Mouse (Mus musculus): ENCODE measurements at regions not wholly inside any gene's neighbourhood (a gene's known extent, or its start where the extent isn't known, plus 50 kb on each side); places are given as distances from the start of the nearest gene placed in this dataset.
"Not testable (repeated sequence)": the region's sequence is repeated elsewhere in the genome, so short reads cannot be mapped to it uniquely, and the experiment has no call there.

GRCm38 (mm10) chr13:19300320-19301011 lies 95.1 kb downstream of the Stard3nl start:
- not testable (repeated sequence) for H3K4me3 ChIP-seq (ENCODE audit: insufficient read depth, low read length); H3K27ac ChIP-seq (ENCODE audit: insufficient read depth, low read length); H3K4me1 ChIP-seq (ENCODE audit: control insufficient read depth, insufficient read depth, low read length)

- no peak overlapping the region for H3K27ac ChIP-seq (ENCODE audit: insufficient read depth, low read length)
- no peaks in the 10 kb centered on the region for H3K4me1 ChIP-seq (ENCODE audit: control insufficient read depth, insufficient read depth, low read length)
- H3K4me3 ChIP-seq (ENCODE audit: insufficient read depth, low read length): no peak overlapping the region
- no peak for TF ChIP-seq CTCF (IDR thresholded peaks at IDR 0.05; ENCODE audit: extremely low read depth, insufficient read depth, low read length)
- no peak for TF ChIP-seq POLR2A (IDR thresholded peaks at IDR 0.05; ENCODE audit: extremely low read depth, insufficient read depth, low read length)
Measured at GRCm38 (mm10) chr13:19296325-19296724, 99.3 kb downstream of the Stard3nl start.

DNA sequence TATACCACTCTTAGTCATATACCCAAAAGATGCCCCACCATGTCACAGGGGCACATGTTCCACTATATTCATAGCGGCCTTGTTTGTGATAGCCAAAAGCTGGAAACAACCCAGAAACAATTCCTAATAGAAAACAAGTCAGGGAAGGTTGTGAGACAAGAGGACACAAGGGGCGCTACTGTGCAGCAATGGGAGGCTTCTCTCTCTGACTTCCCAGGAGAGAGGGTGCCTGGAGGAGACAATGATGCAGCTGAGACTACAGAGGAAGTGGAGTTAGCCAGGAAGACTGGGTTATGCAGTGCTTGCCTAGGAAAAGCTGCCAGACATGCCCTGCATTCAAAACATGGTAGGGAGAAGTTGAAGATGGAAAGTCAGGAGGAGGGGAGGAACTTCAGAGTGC lies 102.6 kb downstream of the Stard3nl start:
- TF ChIP-seq CTCF (IDR thresholded peaks at IDR 0.05; ENCODE audit: extremely low read depth, insufficient read depth, low read length): no peak
- no peak for TF ChIP-seq POLR2A (IDR thresholded peaks at IDR 0.05; ENCODE audit: extremely low read depth, insufficient read depth, low read length)
- Histone ChIP-seq H3K4me1 (ENCODE audit: control insufficient read depth, insufficient read depth, low read length) (no peaks in the 10 kb centered on the region), H3K4me3 (ENCODE audit: insufficient read depth, low read length) (no peak overlapping the region)

GRCm38 (mm10) chr13:19283161-19283560 lies 112.4 kb downstream of the Stard3nl start:
- Histone ChIP-seq H3K27ac (ENCODE audit: insufficient read depth, low read length) (no peak overlapping the region), H3K4me3 (ENCODE audit: insufficient read depth, low read length) (no peak overlapping the region), H3K4me1 (ENCODE audit: control insufficient read depth, insufficient read depth, low read length) (no peaks in the 10 kb centered on the region)
- TF ChIP-seq CTCF (IDR thresholded peaks at IDR 0.05; ENCODE audit: extremely low read depth, insufficient read depth, low read length): 0 out of 2 replicates have a peak, but pooled peaks have one; percentile 13
- no peak for TF ChIP-seq POLR2A (IDR thresholded peaks at IDR 0.05; ENCODE audit: extremely low read depth, insufficient read depth, low read length)

More for the DNA sequence above, 102.6 kb downstream of the Stard3nl start:
- no peak overlapping the region for H3K27ac ChIP-seq (ENCODE audit: insufficient read depth, low read length)

- H3K4me3 ChIP-seq (ENCODE audit: insufficient read depth, low read length); H3K4me1 ChIP-seq (ENCODE audit: control insufficient read depth, insufficient read depth, low read length); H3K27ac ChIP-seq (ENCODE audit: insufficient read depth, low read length): not testable (repeated sequence)
Measured at GRCm38 (mm10) chr13:19272548-19273295, 122.9 kb downstream of the Stard3nl start.

DNA sequence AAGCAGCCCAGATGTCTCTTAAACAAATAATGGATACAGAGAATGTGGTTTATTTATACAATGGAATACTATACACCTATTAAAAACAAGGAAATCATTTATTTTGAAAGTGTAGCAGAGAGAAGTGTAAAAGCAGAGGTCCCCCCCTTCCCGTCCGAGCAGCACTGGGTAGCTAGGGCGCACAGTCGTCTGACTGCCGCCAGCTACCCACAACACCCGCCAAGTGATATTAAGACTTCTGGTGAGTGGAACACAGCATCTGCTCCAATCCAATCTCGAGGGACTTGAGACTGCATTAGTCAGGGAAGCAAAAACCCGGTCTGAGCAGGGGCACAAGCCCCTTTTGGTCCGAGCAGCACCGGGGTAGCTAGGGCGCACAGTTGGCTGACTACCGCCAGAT lies 130.6 kb downstream of the Stard3nl start:
- not testable (repeated sequence) for H3K4me3 ChIP-seq (ENCODE audit: insufficient read depth, low read length); H3K27ac ChIP-seq (ENCODE audit: insufficient read depth, low read length); H3K4me1 ChIP-seq (ENCODE audit: control insufficient read depth, insufficient read depth, low read length)

- not testable (repeated sequence) for H3K4me3 ChIP-seq (ENCODE audit: insufficient read depth, low read length); H3K27ac ChIP-seq (ENCODE audit: insufficient read depth, low read length); H3K4me1 ChIP-seq (ENCODE audit: control insufficient read depth, insufficient read depth, low read length)
Measured at GRCm38 (mm10) chr13:19246558-19246957, 149.0 kb downstream of the Stard3nl start.

- H3K4me1 ChIP-seq (ENCODE audit: control insufficient read depth, insufficient read depth, low read length); H3K4me3 ChIP-seq (ENCODE audit: insufficient read depth, low read length): not testable (repeated sequence)
Measured at GRCm38 (mm10) chr13:19242580-19242979, 153.0 kb downstream of the Stard3nl start.

DNA sequence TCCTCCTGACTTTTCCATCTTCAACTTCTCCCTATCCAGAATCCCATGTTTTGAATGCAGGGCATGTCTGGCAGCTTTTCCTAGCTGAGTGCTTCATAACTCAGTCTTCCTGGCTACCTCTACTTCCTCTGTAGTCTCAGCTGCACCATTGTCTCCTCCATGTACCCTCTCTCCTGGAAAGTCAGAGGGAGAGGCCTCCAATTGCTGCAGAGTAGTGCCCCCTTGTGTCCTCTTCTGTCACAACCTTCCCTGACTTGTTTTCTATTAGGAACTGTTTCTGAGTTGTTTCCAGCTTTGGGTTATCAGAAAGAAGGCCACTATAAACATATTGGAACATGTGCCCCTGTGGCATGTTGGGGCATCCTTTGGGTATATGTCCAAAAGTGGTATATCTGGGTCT lies 159.3 kb downstream of the Stard3nl start:
- TF ChIP-seq CTCF (IDR thresholded peaks at IDR 0.05; ENCODE audit: extremely low read depth, insufficient read depth, low read length): peak; percentile 30; the same call in 1 of the 2 replicates
- TF ChIP-seq POLR2A (IDR thresholded peaks at IDR 0.05; ENCODE audit: extremely low read depth, insufficient read depth, low read length): no peak
- Histone ChIP-seq H3K4me3 (ENCODE audit: insufficient read depth, low read length) (no peak overlapping the region), H3K4me1 (ENCODE audit: control insufficient read depth, insufficient read depth, low read length) (no peaks in the 10 kb centered on the region), H3K27ac (ENCODE audit: insufficient read depth, low read length) (no peak overlapping the region)

More at GRCm38 (mm10) chr13:19242580-19242979, 153.0 kb downstream of the Stard3nl start:
- not testable (repeated sequence) for H3K27ac ChIP-seq (ENCODE audit: insufficient read depth, low read length)

- H3K27ac ChIP-seq (ENCODE audit: insufficient read depth, low read length): no peak overlapping the region
- H3K4me3 ChIP-seq (ENCODE audit: insufficient read depth, low read length): no peak overlapping the region
- no peaks in the 10 kb centered on the region for H3K4me1 ChIP-seq (ENCODE audit: control insufficient read depth, insufficient read depth, low read length)
- TF ChIP-seq POLR2A (IDR thresholded peaks at IDR 0.05; ENCODE audit: extremely low read depth, insufficient read depth, low read length) (no peak), CTCF (IDR thresholded peaks at IDR 0.05; ENCODE audit: extremely low read depth, insufficient read depth, low read length) (no peak)
Measured at GRCm38 (mm10) chr13:19234700-19235374, 160.8 kb downstream of the Stard3nl start.

DNA sequence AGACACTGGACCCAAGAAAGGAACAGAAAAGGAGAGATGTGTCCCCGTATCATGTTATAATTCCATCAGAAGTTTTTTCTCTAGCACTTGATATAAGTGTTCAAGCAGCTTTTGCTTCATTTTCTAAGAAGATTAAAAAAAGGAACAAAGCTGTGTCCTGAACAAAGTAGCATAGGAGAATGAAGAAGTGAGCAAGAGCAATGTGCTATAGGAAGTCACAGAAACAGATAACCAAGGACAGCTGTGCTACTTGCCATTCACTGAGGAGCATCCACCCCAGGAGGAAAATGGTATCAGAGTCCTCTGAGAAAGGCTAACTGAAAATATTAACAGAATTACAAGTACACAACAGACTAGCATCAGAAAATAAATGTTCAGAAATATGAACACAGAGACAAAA lies 175.6 kb downstream of the Stard3nl start:
- not testable (repeated sequence) for H3K4me3 ChIP-seq (ENCODE audit: insufficient read depth, low read length); H3K27ac ChIP-seq (ENCODE audit: insufficient read depth, low read length)

DNA sequence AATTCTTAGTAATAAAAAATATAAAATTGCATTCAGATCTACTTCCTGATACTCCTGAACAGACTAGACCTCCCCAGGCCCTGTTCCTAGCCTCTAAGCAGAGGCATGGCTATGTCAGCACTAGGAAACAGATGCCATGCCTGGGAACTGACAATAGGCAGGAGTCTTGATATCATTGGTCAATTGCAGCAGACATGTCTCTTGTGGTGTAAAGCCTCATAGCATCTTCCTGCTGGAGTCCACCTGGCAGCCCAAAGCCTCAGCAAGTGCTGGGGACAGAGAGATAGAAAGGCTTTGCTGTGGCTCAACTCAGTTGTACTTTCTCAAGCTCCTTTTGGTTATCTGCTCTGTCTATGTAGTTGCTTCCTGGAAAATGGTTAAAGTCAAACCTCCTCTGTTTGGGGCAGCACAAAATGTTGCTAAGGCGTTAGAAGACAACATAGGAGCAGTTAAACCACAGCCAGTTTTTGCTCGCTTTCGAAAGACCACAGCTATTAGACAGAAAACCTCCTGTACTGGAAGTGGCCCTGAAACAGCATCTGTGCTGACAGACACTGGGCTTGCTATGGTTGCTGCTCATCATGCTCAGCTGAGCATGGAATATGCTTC lies 176.1 kb downstream of the Stard3nl start:
- not testable (repeated sequence) for H3K4me1 ChIP-seq (ENCODE audit: control insufficient read depth, insufficient read depth, low read length); H3K4me3 ChIP-seq (ENCODE audit: insufficient read depth, low read length); H3K27ac ChIP-seq (ENCODE audit: insufficient read depth, low read length)

More for the DNA sequence above, 175.6 kb downstream of the Stard3nl start:
- not testable (repeated sequence) for H3K4me1 ChIP-seq (ENCODE audit: control insufficient read depth, insufficient read depth, low read length)

Data from cortical plate, adult 2 months (tissue).